Mouse (Mus musculus) intestine, embryonic 14.5 days (tissue): Measurements from ENCODE around the gene Txndc9. TPM values are rescaled to one million over a fixed set of nuclear protein-coding genes. Genes with fewer than 3 reads are reported as not detected.
"Not testable (repeated sequence)": the region's sequence is repeated elsewhere in the genome, so short reads cannot be mapped to it uniquely, and the experiment has no call there.

Experiments used
- ATAC-seq: fragments of 200-750 bp; cut with Nextera tagmentation; replicated peaks from 2 replicates; pipeline ENCODE4 v1.8.0; 2017; ENCODE audit warnings: low read depth, moderate number of reproducible peaks, moderate TSS enrichment, moderate library complexity; ENCODE audit not compliant: low FRiP score, low TSS enrichment
- DNase-seq: peaks from one replicate; pipeline ENCODE4 v3.0.0-alpha.2; 2018; ENCODE audit warnings: low spot score
- H3K27ac ChIP-seq: fragments of 300-500 bp; sonication (generic); 2 replicates; pipeline ENCODE4 v1.5.1; 2014; ENCODE audit warnings: low read depth, mild to moderate bottlenecking, control low read depth
- H3K27me3 ChIP-seq: fragments of 300-500 bp; sonication (generic); replicated peaks from 2 replicates; pipeline ENCODE4 v1.6.1; 2014; ENCODE audit warnings: low read length, control low read depth; ENCODE audit not compliant: control insufficient read depth, insufficient read depth
- H3K36me3 ChIP-seq: fragments of 300-500 bp; sonication (generic); 2 replicates; pipeline ENCODE4 v1.6.1; 2014; ENCODE audit warnings: low read length, control low read depth; ENCODE audit not compliant: control insufficient read depth, insufficient read depth
- H3K4me1 ChIP-seq: fragments of 300-500 bp; sonication (generic); replicated peaks from 2 replicates; pipeline ENCODE4 v1.6.1; 2014; ENCODE audit warnings: low read length, control low read depth, mixed read lengths; ENCODE audit not compliant: control insufficient read depth, insufficient read depth
- H3K4me2 ChIP-seq: fragments of 300-500 bp; sonication (generic); 2 replicates; pipeline ENCODE4 v1.6.1; 2014; ENCODE audit warnings: low read length
- H3K4me3 ChIP-seq: fragments of 300-500 bp; sonication (generic); 2 replicates; pipeline ENCODE4 v1.5.1; 2014; ENCODE audit warnings: low read depth, low read length, control low read depth, mixed read lengths
- H3K9ac ChIP-seq: fragments of 300-500 bp; sonication (generic); 2 replicates; pipeline ENCODE4 v1.6.1; 2014; ENCODE audit warnings: mild to moderate bottlenecking, low read length
- H3K9me3 ChIP-seq: fragments of 300-500 bp; sonication (generic); 2 replicates; pipeline ENCODE4 v1.6.1; 2016; ENCODE audit warnings: low read length, control low read depth; ENCODE audit not compliant: control insufficient read depth
- WGBS: fragments of 180-500 bp; shearing (Covaris S2); extraction: QIAGEN DNeasy Blood & Tissue Kit; methylation state at CpG from one replicate; pipeline ENCODE4 v1.1.7; 2014; 5-methylcytosine and 5-hydroxymethylcytosine counted together
- polyA plus RNA-seq: library from polyadenylated mRNA; unstranded; fragments of >200 nt; fragmentation: Nextera tagmentation; extraction: Ambion mirVana; gene quantifications from 2 replicates; pipeline ENCODE4 v1.2.1, GENCODE M21; 2014

Gene Txndc9
- polyA plus RNA-seq, 1 experiment from 2014 or later = 135 TPM

- Histone ChIP-seq H3K27ac (no peak overlapping the region), H3K4me2 (peak overlapping the region; percentile 68), H3K4me1 (peaks cover 13% of the 10 kb centered on the region), H3K4me3 (peak overlapping the region; percentile 84), H3K9ac (peak overlapping the region; percentile 86), H3K36me3 (peaks cover 42% of the 10 kb centered on the region), H3K9me3 (no peaks in the 10 kb centered on the region), H3K27me3 (no peaks in the 10 kb centered on the region)
- DNase-seq (no peak), ATAC-seq (no peak)
- 44% methylated on average over 3 of the region's 3 CpGs for WGBS
Observed at GRCm38 (mm10) chr1:37996226-37996625, 1.5 kb downstream of the Txndc9 start.

- no peak for ATAC-seq
Observed at GRCm38 (mm10) chr1:37987856-37988255, 9.8 kb downstream of the Txndc9 start.

GRCm38 (mm10) chr1:37985764-37986323, 11.8 kb downstream of the Txndc9 start:
- WGBS = 83% methylated on average over 9 of the region's 9 CpGs
- peak; percentile 60 for DNase-seq
- peaks cover 55% of the 10 kb centered on the region for H3K36me3 ChIP-seq

More at GRCm38 (mm10) chr1:37987856-37988255, 9.8 kb downstream of the Txndc9 start:
- WGBS = 85% methylated on average over 5 of the region's 5 CpGs
- no peak for DNase-seq
- H3K9me3 ChIP-seq = no peaks in the 10 kb centered on the region
- H3K27ac ChIP-seq = no peak overlapping the region
- H3K4me3 ChIP-seq = no peak overlapping the region
- no peaks in the 10 kb centered on the region for H3K4me1 ChIP-seq
- H3K9ac ChIP-seq = no peak overlapping the region
- H3K4me2 ChIP-seq = no peak overlapping the region
- H3K27me3 ChIP-seq = no peaks in the 10 kb centered on the region
- H3K36me3 ChIP-seq = peaks cover 75% of the 10 kb centered on the region

GRCm38 (mm10) chr1:37984326-37984725, 13.4 kb downstream of the Txndc9 start:
- Histone ChIP-seq H3K27ac (no peak overlapping the region), H3K4me3 (no peak overlapping the region), H3K36me3 (peaks cover 39% of the 10 kb centered on the region), H3K9me3 (no peaks in the 10 kb centered on the region), H3K9ac (no peak overlapping the region), H3K4me1 (no peaks in the 10 kb centered on the region), H3K27me3 (no peaks in the 10 kb centered on the region), H3K4me2 (no peak overlapping the region)
- ATAC-seq = no peak
- 78% methylated on average over 1 of the region's 1 CpGs for WGBS
- no peak for DNase-seq

More at GRCm38 (mm10) chr1:37985764-37986323, 11.8 kb downstream of the Txndc9 start:
- H3K27me3 ChIP-seq = no peaks in the 10 kb centered on the region
- ATAC-seq = no peak
- no peaks in the 10 kb centered on the region for H3K9me3 ChIP-seq
- no peak overlapping the region for H3K4me3 ChIP-seq
- no peak overlapping the region for H3K27ac ChIP-seq
- H3K9ac ChIP-seq = no peak overlapping the region
- no peak overlapping the region for H3K4me2 ChIP-seq
- no peaks in the 10 kb centered on the region for H3K4me1 ChIP-seq

GRCm38 (mm10) chr1:37977303-37977702, 20.4 kb downstream of the Txndc9 start:
- Histone ChIP-seq H3K4me3 (no peak overlapping the region), H3K9me3 (no peaks in the 10 kb centered on the region), H3K27me3 (no peaks in the 10 kb centered on the region), H3K36me3 (no peaks in the 10 kb centered on the region), H3K4me2 (no peak overlapping the region), H3K9ac (no peak overlapping the region), H3K27ac (no peak overlapping the region), H3K4me1 (no peaks in the 10 kb centered on the region)
- DNase-seq (no peak), ATAC-seq (no peak)
- 91% methylated on average over 7 of the region's 7 CpGs for WGBS

GRCm38 (mm10) chr1:37976666-37977065, 21.0 kb downstream of the Txndc9 start:
- not testable (repeated sequence) for H3K27ac ChIP-seq, H3K4me2 ChIP-seq, H3K9ac ChIP-seq, H3K36me3 ChIP-seq, H3K4me3 ChIP-seq, H3K9me3 ChIP-seq, ATAC-seq, H3K4me1 ChIP-seq, H3K27me3 ChIP-seq, DNase-seq
- WGBS = 72% methylated on average over 9 of the region's 9 CpGs

- ATAC-seq (no peak), DNase-seq (no peak)
- Histone ChIP-seq H3K36me3 (no peaks in the 10 kb centered on the region), H3K27me3 (no peaks in the 10 kb centered on the region), H3K4me3 (no peak overlapping the region), H3K9ac (no peak overlapping the region), H3K4me1 (no peaks in the 10 kb centered on the region), H3K9me3 (no peaks in the 10 kb centered on the region), H3K4me2 (no peak overlapping the region), H3K27ac (no peak overlapping the region)
- WGBS = 46% methylated on average over 4 of the region's 4 CpGs
Observed at GRCm38 (mm10) chr1:37971520-37971919, 26.2 kb downstream of the Txndc9 start.

- Histone ChIP-seq H3K36me3 (no peaks in the 10 kb centered on the region), H3K27ac (no peak overlapping the region), H3K9ac (no peak overlapping the region), H3K27me3 (no peaks in the 10 kb centered on the region), H3K4me2 (no peak overlapping the region), H3K9me3 (no peaks in the 10 kb centered on the region), H3K4me1 (no peaks in the 10 kb centered on the region), H3K4me3 (no peak overlapping the region)
- WGBS = 77% methylated on average over 6 of the region's 6 CpGs
- ATAC-seq (no peak), DNase-seq (no peak)
Observed at GRCm38 (mm10) chr1:37968746-37969145, 28.9 kb downstream of the Txndc9 start.

- H3K36me3 ChIP-seq = no peaks in the 10 kb centered on the region
- no peak overlapping the region for H3K4me2 ChIP-seq
- no peaks in the 10 kb centered on the region for H3K9me3 ChIP-seq
- ATAC-seq = no peak
- DNase-seq = no peak
- H3K27me3 ChIP-seq = no peaks in the 10 kb centered on the region
- WGBS = 57% methylated on average over 10 of the region's 10 CpGs
- H3K4me3 ChIP-seq = no peak overlapping the region
- no peak overlapping the region for H3K27ac ChIP-seq
- H3K4me1 ChIP-seq = no peaks in the 10 kb centered on the region
- H3K9ac ChIP-seq = no peak overlapping the region
Observed at GRCm38 (mm10) chr1:37965571-37965970, 32.1 kb downstream of the Txndc9 start.
